Mouse (Mus musculus) liver, postnatal 0 days (tissue): Measurements from ENCODE around the gene Psen1. TPM values are rescaled to one million over a fixed set of nuclear protein-coding genes. Genes with fewer than 3 reads are reported as not detected.

ENCODE experiments used
- ATAC-seq: fragments of 200-750 bp; cut with Nextera tagmentation; 2 replicates; pipeline ENCODE4 v1.8.0; 2017; ENCODE audit warnings: mild to moderate bottlenecking, moderate library complexity
- DNase-seq: peaks from one replicate; pipeline ENCODE4 v3.0.0-alpha.2; 2016
- H3K27ac ChIP-seq: fragments of 300-500 bp; sonication (generic); 2 replicates; pipeline ENCODE4 v1.5.1; 2014; ENCODE audit warnings: antibody characterized with exemption, moderate library complexity, mild to moderate bottlenecking, low read depth
- H3K27me3 ChIP-seq: fragments of 300-500 bp; sonication (generic); 2 replicates; pipeline ENCODE4 v1.6.1; 2014; ENCODE audit warnings: low read length, control low read depth, mixed read lengths; ENCODE audit not compliant: insufficient read depth
- H3K36me3 ChIP-seq: fragments of 300-500 bp; sonication (generic); replicated peaks from 2 replicates; pipeline ENCODE4 v1.6.1; 2014; ENCODE audit warnings: mild to moderate bottlenecking, control low read depth, low read length, moderate library complexity, mixed read lengths; ENCODE audit not compliant: insufficient read depth
- H3K4me1 ChIP-seq: fragments of 300-500 bp; sonication (generic); 2 replicates; pipeline ENCODE4 v1.6.1; 2014; ENCODE audit warnings: antibody characterized with exemption, mild to moderate bottlenecking, control low read depth; ENCODE audit not compliant: insufficient read depth
- H3K4me2 ChIP-seq: fragments of 300-500 bp; sonication (generic); 2 replicates; pipeline ENCODE4 v1.6.1; 2014; ENCODE audit warnings: low read depth, mild to moderate bottlenecking, low read length, moderate library complexity, mixed read lengths
- H3K4me3 ChIP-seq: fragments of 300-500 bp; sonication (generic); 2 replicates; pipeline ENCODE4 v1.5.1; 2014; ENCODE audit warnings: low read depth, low read length
- H3K9ac ChIP-seq: fragments of 300-500 bp; sonication (generic); replicated peaks from 2 replicates; pipeline ENCODE4 v1.6.1; 2014; ENCODE audit warnings: mild to moderate bottlenecking, moderate library complexity
- H3K9me3 ChIP-seq: fragments of 300-500 bp; sonication (generic); 2 replicates; pipeline ENCODE4 v1.6.1; 2016; ENCODE audit warnings: mild to moderate bottlenecking, control low read depth, low read length, mixed read lengths
- CTCF ChIP-seq: sonication (generic); IDR thresholded peaks from 2 replicates; pipeline ENCODE4 v1.5.1; 2016; ENCODE audit warnings: antibody characterized with exemption, low read depth
- EP300 ChIP-seq: IDR thresholded peaks from 2 replicates; pipeline ENCODE4 v1.6.1; 2016; ENCODE audit warnings: antibody characterized with exemption, low read depth, mild to moderate bottlenecking
- WGBS: fragments of 180-500 bp; shearing (Covaris S2); extraction: QIAGEN DNeasy Blood & Tissue Kit; methylation state at CpG from one replicate; pipeline ENCODE4 v1.1.7; 2014; ENCODE audit not compliant: insufficient replicate concordance; 5-methylcytosine and 5-hydroxymethylcytosine counted together
- polyA plus RNA-seq: library from polyadenylated mRNA; unstranded; fragments of >200 nt; fragmentation: Nextera tagmentation; extraction: Ambion mirVana; gene quantifications from 2 replicates; pipeline ENCODE4 v1.2.1, GENCODE M21; 2015

Gene Psen1
- polyA plus RNA-seq, 1 experiment from 2014 or later = 18.6 TPM

- H3K4me1 ChIP-seq = no peaks in the 10 kb centered on the region
- no peak overlapping the region for H3K27ac ChIP-seq
- no peaks in the 10 kb centered on the region for H3K36me3 ChIP-seq
- H3K4me2 ChIP-seq = no peak overlapping the region
- no peaks in the 10 kb centered on the region for H3K9me3 ChIP-seq
- WGBS = 73% methylated on average over 7 of the region's 7 CpGs
- TF ChIP-seq CTCF (no peak), EP300 (no peak)
- no peak overlapping the region for H3K9ac ChIP-seq
- ATAC-seq (no peak), DNase-seq (no peak)
- H3K4me3 ChIP-seq = no peak overlapping the region
- no peaks in the 10 kb centered on the region for H3K27me3 ChIP-seq
Measured at GRCm38 (mm10) chr12:83776766-83777165, 88.8 kb downstream of the Psen1 start.

DNA sequence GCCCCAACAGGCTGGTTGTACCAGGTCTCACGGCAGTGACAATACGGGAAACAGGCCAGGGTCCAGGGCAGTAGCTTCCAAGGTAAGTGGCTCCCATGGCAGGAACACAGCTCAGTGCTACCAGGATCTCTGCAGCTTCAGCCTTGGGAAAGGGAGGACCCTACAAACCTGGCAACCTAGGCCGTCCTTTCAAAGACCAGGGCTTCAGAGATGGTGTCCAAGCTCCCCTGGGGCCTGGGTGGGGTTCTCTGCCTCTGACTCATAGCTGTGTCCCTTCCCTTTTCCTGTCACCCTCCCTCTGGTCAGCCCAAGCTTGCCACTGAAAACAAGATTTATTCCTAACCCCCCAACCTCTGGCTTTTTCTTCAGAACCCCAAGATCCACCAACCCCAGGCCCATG, 92.2 kb downstream of the Psen1 start:
- Histone ChIP-seq H3K4me2 (no peak overlapping the region), H3K9me3 (no peaks in the 10 kb centered on the region), H3K4me1 (no peaks in the 10 kb centered on the region), H3K27ac (no peak overlapping the region), H3K9ac (no peak overlapping the region), H3K27me3 (no peaks in the 10 kb centered on the region), H3K4me3 (no peak overlapping the region), H3K36me3 (no peaks in the 10 kb centered on the region)
- DNase-seq (no peak), ATAC-seq (no peak)
- 76% methylated on average over 3 of the region's 3 CpGs for WGBS
- TF ChIP-seq EP300 (no peak), CTCF (no peak)

DNA sequence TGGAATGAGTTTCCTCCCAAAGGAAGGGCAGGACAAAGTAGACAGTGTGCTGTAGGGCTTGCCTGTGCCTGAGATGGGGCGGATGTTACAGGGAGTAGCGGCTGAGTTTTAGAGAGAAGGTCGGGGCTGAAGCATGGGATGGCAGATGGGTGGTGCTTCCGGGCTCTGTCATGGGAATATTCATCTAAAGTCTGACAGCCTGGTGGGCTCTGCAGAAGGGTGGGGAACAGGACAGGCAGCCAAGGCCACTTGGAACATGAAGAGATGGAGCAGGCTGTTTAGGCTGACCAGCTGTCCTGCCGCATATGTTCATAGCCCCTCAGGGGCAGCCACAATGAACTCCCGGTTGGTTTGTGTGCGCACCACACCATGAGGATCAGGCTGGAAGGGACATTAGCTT, 93.3 kb downstream of the Psen1 start:
- Histone ChIP-seq H3K9me3 (no peaks in the 10 kb centered on the region), H3K27ac (no peak overlapping the region), H3K4me1 (no peaks in the 10 kb centered on the region), H3K4me3 (no peak overlapping the region), H3K9ac (no peak overlapping the region), H3K4me2 (no peak overlapping the region), H3K27me3 (no peaks in the 10 kb centered on the region), H3K36me3 (no peaks in the 10 kb centered on the region)
- ATAC-seq = no peak
- WGBS = 74% methylated on average over 7 of the region's 7 CpGs
- no peak for DNase-seq
- no peak for TF ChIP-seq CTCF
- no peak for TF ChIP-seq EP300

DNA sequence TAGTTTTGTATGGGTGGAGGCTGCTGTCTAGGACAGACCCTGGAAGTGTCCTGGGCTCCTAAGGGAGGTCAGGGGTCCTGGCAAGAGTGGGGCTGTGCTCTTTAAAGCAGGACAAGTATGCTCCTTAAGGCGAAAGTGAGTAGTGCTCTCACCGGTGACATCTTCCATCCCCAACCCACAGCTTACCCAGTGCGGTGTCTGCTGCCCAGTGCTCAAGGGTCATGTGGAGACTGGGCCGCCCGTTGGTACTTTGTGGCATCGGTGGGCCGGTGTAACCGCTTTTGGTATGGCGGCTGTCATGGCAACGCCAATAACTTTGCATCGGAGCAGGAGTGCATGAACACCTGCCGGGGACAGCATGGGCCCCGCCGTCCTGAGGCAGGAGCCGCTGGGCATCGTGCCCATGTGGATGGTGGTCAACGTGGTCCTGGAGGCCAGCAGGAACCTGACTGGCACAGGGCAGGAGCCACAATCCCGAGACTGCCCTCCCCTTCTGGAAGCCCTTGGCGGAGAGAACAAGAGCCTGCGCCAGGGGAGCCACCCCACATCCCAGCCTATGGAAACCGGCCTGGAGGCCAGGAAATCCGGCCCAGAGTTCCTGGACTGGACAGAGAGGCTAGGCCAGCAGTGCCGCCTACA, 93.8 kb downstream of the Psen1 start:
- H3K27ac ChIP-seq = no peak overlapping the region
- no peak overlapping the region for H3K4me2 ChIP-seq
- H3K27me3 ChIP-seq = no peaks in the 10 kb centered on the region
- no peaks in the 10 kb centered on the region for H3K36me3 ChIP-seq
- no peak for TF ChIP-seq EP300
- no peak for TF ChIP-seq CTCF
- H3K9me3 ChIP-seq = no peaks in the 10 kb centered on the region
- no peak overlapping the region for H3K4me3 ChIP-seq
- no peak for DNase-seq
- ATAC-seq = no peak
- no peaks in the 10 kb centered on the region for H3K4me1 ChIP-seq
- WGBS = 71% methylated on average over 23 of the region's 23 CpGs
- H3K9ac ChIP-seq = no peak overlapping the region

DNA sequence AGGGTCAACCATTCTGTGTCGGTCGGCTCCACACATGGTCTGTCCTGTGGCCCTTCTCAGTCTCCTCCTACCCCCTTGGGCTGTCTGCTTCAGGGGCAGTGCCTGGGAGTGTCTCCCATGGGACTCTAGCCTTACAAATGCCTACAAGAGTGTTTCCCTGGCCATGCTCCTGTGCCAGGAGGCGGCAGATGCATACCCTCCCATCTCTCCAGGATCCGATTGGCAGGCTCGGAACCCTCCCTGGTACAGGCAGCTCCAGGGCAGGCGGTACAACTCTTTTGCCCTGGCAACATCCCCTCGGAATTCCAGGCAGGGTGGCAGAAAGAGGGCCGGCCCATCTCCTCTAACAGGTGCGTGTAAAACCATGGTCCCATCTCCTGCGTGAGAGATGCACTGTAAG, 94.7 kb downstream of the Psen1 start:
- Histone ChIP-seq H3K9me3 (no peaks in the 10 kb centered on the region), H3K9ac (no peak overlapping the region), H3K4me3 (no peak overlapping the region), H3K27ac (no peak overlapping the region), H3K4me2 (no peak overlapping the region), H3K27me3 (no peaks in the 10 kb centered on the region), H3K36me3 (no peaks in the 10 kb centered on the region), H3K4me1 (no peaks in the 10 kb centered on the region)
- ATAC-seq (no peak), DNase-seq (no peak)
- TF ChIP-seq CTCF (no peak), EP300 (no peak)
- whole genome bisulfite sequencing = 81% methylated on average over 10 of the region's 10 CpGs

Other genes with a start within 250 kb of the Psen1 start
- gene Dpf3, start 200.4 kb upstream of the Psen1 start, polyA plus RNA-seq = 4.5 and 7.5 TPM in 2 replicates
- 6.8 and 8.0 TPM in 2 replicates for gene Dcaf4, start 167.7 kb upstream of the Psen1 start, polyA plus RNA-seq
- 5.5 and 6.4 TPM in 2 replicates for gene Zfyve1, start 90.9 kb upstream of the Psen1 start, polyA plus RNA-seq
- 81.7 and 85.0 TPM in 2 replicates for gene Rbm25, start 56.9 kb upstream of the Psen1 start, polyA plus RNA-seq
- gene Papln, start 75.5 kb downstream of the Psen1 start, polyA plus RNA-seq = 0.15 and 0.28 TPM in 2 replicates
- 13.0 and 14.5 TPM in 2 replicates for gene Numb, start 233.8 kb downstream of the Psen1 start, polyA plus RNA-seq